Mouse (Mus musculus): Measurements from ENCODE around the gene Kcnma1. TPM values are rescaled to one million over a fixed set of nuclear protein-coding genes. Genes with fewer than 3 reads are reported as not detected.

Kcnma1 gene
- polyA plus RNA-seq, 1 experiment from 2014 or later: 0.05 TPM

DNA sequence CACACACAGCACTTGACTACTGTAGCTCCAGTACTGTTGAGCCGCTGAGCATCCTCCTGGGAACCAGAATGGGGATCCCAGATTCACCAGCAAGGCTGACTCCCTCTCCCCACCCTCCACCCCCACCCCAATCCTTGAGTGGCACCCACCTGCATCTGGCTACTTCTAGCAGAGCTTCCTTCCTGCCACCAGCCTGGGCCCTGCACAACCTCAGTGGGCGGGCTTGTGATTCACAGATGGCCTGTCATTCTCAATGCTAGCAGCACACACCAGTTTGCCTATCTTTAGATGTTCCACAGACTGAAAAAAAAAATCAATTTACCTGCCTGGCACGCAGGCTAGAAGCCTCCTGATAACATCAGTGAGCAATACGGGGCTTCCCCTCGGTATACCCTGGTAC lies 116.5 kb downstream of the Kcnma1 start:
- Histone ChIP-seq H3K9ac (ENCODE audit: low read depth, low read length) (no peak overlapping the region), H3K9me3 (replicated peaks; ENCODE audit: control insufficient read depth, low read length) (no peaks in the 10 kb centered on the region), H3K4me1 (ENCODE audit: control insufficient read depth, low read depth, low read length) (no peaks in the 10 kb centered on the region), H3K4me2 (ENCODE audit: low read depth, low read length) (no peak overlapping the region), H3K4me3 (ENCODE audit: low read depth, low read length) (no peak overlapping the region), H3K36me3 (ENCODE audit: control insufficient read depth, insufficient read depth) (no peaks in the 10 kb centered on the region), H3K27me3 (ENCODE audit: control insufficient read depth, insufficient read depth, low read depth, low read length) (no peaks in the 10 kb centered on the region), H3K27ac (ENCODE audit: low read length) (no peak overlapping the region)
- WGBS (ENCODE audit: insufficient replicate concordance): 54% methylated on average over 5 of the region's 5 CpGs
- no peak for ATAC-seq (ENCODE audit: low read depth)

DNA sequence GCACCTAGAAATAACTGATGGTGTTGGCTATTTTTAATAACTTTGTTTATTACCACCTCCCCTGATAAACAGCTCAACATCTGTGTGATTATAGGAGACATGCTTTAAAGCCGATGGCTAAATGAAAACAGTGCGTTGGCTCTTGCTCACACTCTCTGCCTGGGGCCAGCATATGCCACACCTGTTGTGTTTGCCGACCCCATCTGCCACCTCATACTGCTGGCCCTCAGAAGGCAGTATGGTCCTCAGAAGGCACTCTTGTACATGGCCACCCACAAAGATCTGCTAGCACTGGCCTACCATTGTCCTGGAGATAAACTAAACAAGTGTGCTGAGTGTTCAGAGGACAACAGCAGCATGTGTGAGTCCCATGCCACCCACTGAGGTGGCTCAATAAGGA lies 118.3 kb downstream of the Kcnma1 start:
- no peak overlapping the region for H3K9ac ChIP-seq (ENCODE audit: low read depth, low read length)
- ATAC-seq (ENCODE audit: low read depth): no peak
- WGBS (ENCODE audit: insufficient replicate concordance): 69% methylated on average over 3 of the region's 3 CpGs
- no peak overlapping the region for H3K4me2 ChIP-seq (ENCODE audit: low read depth, low read length)
- H3K27me3 ChIP-seq (ENCODE audit: control insufficient read depth, insufficient read depth, low read depth, low read length): no peaks in the 10 kb centered on the region
- H3K9me3 ChIP-seq (replicated peaks; ENCODE audit: control insufficient read depth, low read length): no peaks in the 10 kb centered on the region
- no peaks in the 10 kb centered on the region for H3K36me3 ChIP-seq (ENCODE audit: control insufficient read depth, insufficient read depth)
- H3K4me1 ChIP-seq (ENCODE audit: control insufficient read depth, low read depth, low read length): no peaks in the 10 kb centered on the region
- no peak overlapping the region for H3K27ac ChIP-seq (ENCODE audit: low read length)
- no peak overlapping the region for H3K4me3 ChIP-seq (ENCODE audit: low read depth, low read length)

GRCm38 (mm10) chr14:23886112-23886511 lies 128.2 kb downstream of the Kcnma1 start:
- no peak overlapping the region for H3K4me3 ChIP-seq (ENCODE audit: low read depth, low read length)
- H3K4me2 ChIP-seq (ENCODE audit: low read depth, low read length): no peak overlapping the region
- WGBS (ENCODE audit: insufficient replicate concordance): 57% methylated on average over 4 of the region's 4 CpGs
- H3K36me3 ChIP-seq (ENCODE audit: control insufficient read depth, insufficient read depth): no peaks in the 10 kb centered on the region
- H3K27ac ChIP-seq (ENCODE audit: low read length): no peak overlapping the region
- ATAC-seq (ENCODE audit: low read depth): no peak
- no peaks in the 10 kb centered on the region for H3K27me3 ChIP-seq (ENCODE audit: control insufficient read depth, insufficient read depth, low read depth, low read length)
- H3K9me3 ChIP-seq (replicated peaks; ENCODE audit: control insufficient read depth, low read length): no peaks in the 10 kb centered on the region
- H3K4me1 ChIP-seq (ENCODE audit: control insufficient read depth, low read depth, low read length): no peaks in the 10 kb centered on the region
- H3K9ac ChIP-seq (ENCODE audit: low read depth, low read length): no peak overlapping the region

GRCm38 (mm10) chr14:23885539-23885938 lies 128.8 kb downstream of the Kcnma1 start:
- Histone ChIP-seq H3K27ac (ENCODE audit: low read length) (no peak overlapping the region), H3K36me3 (ENCODE audit: control insufficient read depth, insufficient read depth) (no peaks in the 10 kb centered on the region), H3K4me2 (ENCODE audit: low read depth, low read length) (no peak overlapping the region), H3K4me1 (ENCODE audit: control insufficient read depth, low read depth, low read length) (no peaks in the 10 kb centered on the region), H3K27me3 (ENCODE audit: control insufficient read depth, insufficient read depth, low read depth, low read length) (no peaks in the 10 kb centered on the region), H3K4me3 (ENCODE audit: low read depth, low read length) (no peak overlapping the region), H3K9me3 (replicated peaks; ENCODE audit: control insufficient read depth, low read length) (no peaks in the 10 kb centered on the region), H3K9ac (ENCODE audit: low read depth, low read length) (no peak overlapping the region)
- 36% methylated on average over 6 of the region's 6 CpGs for WGBS (ENCODE audit: insufficient replicate concordance)
- no peak for ATAC-seq (ENCODE audit: low read depth)

- Histone ChIP-seq H3K36me3 (ENCODE audit: control insufficient read depth, insufficient read depth) (no peaks in the 10 kb centered on the region), H3K9ac (ENCODE audit: low read depth, low read length) (no peak overlapping the region), H3K27ac (ENCODE audit: low read length) (no peak overlapping the region), H3K27me3 (ENCODE audit: control insufficient read depth, insufficient read depth, low read depth, low read length) (no peaks in the 10 kb centered on the region), H3K4me2 (ENCODE audit: low read depth, low read length) (no peak overlapping the region), H3K4me1 (ENCODE audit: control insufficient read depth, low read depth, low read length) (no peaks in the 10 kb centered on the region), H3K9me3 (replicated peaks; ENCODE audit: control insufficient read depth, low read length) (no peaks in the 10 kb centered on the region), H3K4me3 (ENCODE audit: low read depth, low read length) (no peak overlapping the region)
- ATAC-seq (ENCODE audit: low read depth): no peak
- WGBS (ENCODE audit: insufficient replicate concordance): 70% methylated on average over 4 of the region's 4 CpGs
Observed at GRCm38 (mm10) chr14:23885071-23885470, 129.2 kb downstream of the Kcnma1 start.

DNA sequence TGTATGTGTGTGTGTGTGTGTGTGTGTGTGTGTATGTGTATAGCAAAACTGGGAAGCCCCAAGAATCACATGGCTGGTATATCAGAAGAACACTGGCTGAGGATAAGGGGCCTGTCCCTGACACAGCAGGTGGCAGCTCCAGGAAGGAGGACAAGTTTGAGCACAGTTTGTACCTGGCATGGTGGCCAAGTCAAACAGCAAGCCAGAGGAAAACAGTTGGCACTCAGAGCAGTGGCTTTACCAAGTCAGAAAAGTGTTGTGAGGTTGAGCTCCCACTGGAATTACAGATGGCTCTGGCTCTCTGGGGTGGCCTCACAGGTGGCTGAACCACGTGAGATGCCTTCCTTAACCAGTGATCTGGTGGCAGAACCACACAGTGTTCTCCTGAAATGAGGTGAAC lies 132.3 kb downstream of the Kcnma1 start:
- Histone ChIP-seq H3K4me3 (ENCODE audit: low read depth, low read length) (no peak overlapping the region), H3K9me3 (replicated peaks; ENCODE audit: control insufficient read depth, low read length) (no peaks in the 10 kb centered on the region), H3K4me2 (ENCODE audit: low read depth, low read length) (no peak overlapping the region), H3K27ac (ENCODE audit: low read length) (no peak overlapping the region), H3K27me3 (ENCODE audit: control insufficient read depth, insufficient read depth, low read depth, low read length) (no peaks in the 10 kb centered on the region), H3K4me1 (ENCODE audit: control insufficient read depth, low read depth, low read length) (no peaks in the 10 kb centered on the region), H3K9ac (ENCODE audit: low read depth, low read length) (no peak overlapping the region), H3K36me3 (ENCODE audit: control insufficient read depth, insufficient read depth) (no peaks in the 10 kb centered on the region)
- no peak for ATAC-seq (ENCODE audit: low read depth)
- WGBS (ENCODE audit: insufficient replicate concordance): 7% methylated on average over 1 of the region's 1 CpGs

- WGBS (ENCODE audit: insufficient replicate concordance): 45% methylated on average over 3 of the region's 3 CpGs
- ATAC-seq (ENCODE audit: low read depth): no peak
Observed at GRCm38 (mm10) chr14:23879331-23879730, 135.0 kb downstream of the Kcnma1 start.

DNA sequence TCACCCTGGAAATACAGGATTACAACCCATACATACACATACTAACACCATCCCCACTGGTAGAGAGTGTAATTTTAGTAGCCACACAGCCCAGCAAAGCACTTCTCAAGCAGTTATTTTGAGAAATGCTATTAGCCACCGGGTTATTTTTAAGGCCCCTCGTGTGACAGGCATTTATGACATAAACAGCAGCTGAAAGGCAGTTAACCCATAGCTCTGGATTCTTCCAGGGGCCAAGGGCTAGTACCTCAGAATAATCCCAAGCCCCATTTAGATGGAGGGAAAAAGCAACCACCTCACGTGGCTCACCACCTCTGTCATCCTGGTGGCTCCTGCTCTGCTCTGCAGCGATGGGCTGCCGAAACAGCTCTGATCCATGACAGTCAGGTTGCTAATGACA lies 136.7 kb downstream of the Kcnma1 start:
- ATAC-seq (ENCODE audit: low read depth): no peak
- Histone ChIP-seq H3K27me3 (ENCODE audit: control insufficient read depth, insufficient read depth, low read depth, low read length) (no peaks in the 10 kb centered on the region), H3K36me3 (ENCODE audit: control insufficient read depth, insufficient read depth) (no peaks in the 10 kb centered on the region), H3K9ac (ENCODE audit: low read depth, low read length) (no peak overlapping the region), H3K4me3 (ENCODE audit: low read depth, low read length) (no peak overlapping the region), H3K27ac (ENCODE audit: low read length) (no peak overlapping the region), H3K9me3 (replicated peaks; ENCODE audit: control insufficient read depth, low read length) (no peaks in the 10 kb centered on the region), H3K4me2 (ENCODE audit: low read depth, low read length) (no peak overlapping the region), H3K4me1 (ENCODE audit: control insufficient read depth, low read depth, low read length) (no peaks in the 10 kb centered on the region)
- 69% methylated on average over 5 of the region's 5 CpGs for WGBS (ENCODE audit: insufficient replicate concordance)

More at GRCm38 (mm10) chr14:23879331-23879730, 135.0 kb downstream of the Kcnma1 start:
- Histone ChIP-seq H3K9me3 (replicated peaks; ENCODE audit: control insufficient read depth, low read length) (no peaks in the 10 kb centered on the region), H3K4me3 (ENCODE audit: low read depth, low read length) (no peak overlapping the region), H3K4me1 (ENCODE audit: control insufficient read depth, low read depth, low read length) (no peaks in the 10 kb centered on the region), H3K36me3 (ENCODE audit: control insufficient read depth, insufficient read depth) (no peaks in the 10 kb centered on the region), H3K4me2 (ENCODE audit: low read depth, low read length) (no peak overlapping the region), H3K27me3 (ENCODE audit: control insufficient read depth, insufficient read depth, low read depth, low read length) (no peaks in the 10 kb centered on the region), H3K27ac (ENCODE audit: low read length) (no peak overlapping the region), H3K9ac (ENCODE audit: low read depth, low read length) (no peak overlapping the region)

- no peaks in the 10 kb centered on the region for H3K27me3 ChIP-seq (ENCODE audit: control insufficient read depth, insufficient read depth, low read depth, low read length)
- 38% methylated on average over 2 of the region's 2 CpGs for WGBS (ENCODE audit: insufficient replicate concordance)
- no peak overlapping the region for H3K4me3 ChIP-seq (ENCODE audit: low read depth, low read length)
- no peak overlapping the region for H3K4me2 ChIP-seq (ENCODE audit: low read depth, low read length)
- no peak for ATAC-seq (ENCODE audit: low read depth)
- no peaks in the 10 kb centered on the region for H3K36me3 ChIP-seq (ENCODE audit: control insufficient read depth, insufficient read depth)
- H3K9me3 ChIP-seq (replicated peaks; ENCODE audit: control insufficient read depth, low read length): no peaks in the 10 kb centered on the region
- no peak overlapping the region for H3K27ac ChIP-seq (ENCODE audit: low read length)
- no peak overlapping the region for H3K9ac ChIP-seq (ENCODE audit: low read depth, low read length)
- H3K4me1 ChIP-seq (ENCODE audit: control insufficient read depth, low read depth, low read length): no peaks in the 10 kb centered on the region
Observed at GRCm38 (mm10) chr14:23874545-23874944, 139.7 kb downstream of the Kcnma1 start.

- Histone ChIP-seq H3K36me3 (ENCODE audit: control insufficient read depth, insufficient read depth) (no peaks in the 10 kb centered on the region), H3K9ac (ENCODE audit: low read depth, low read length) (no peak overlapping the region), H3K27ac (ENCODE audit: low read length) (no peak overlapping the region), H3K4me3 (ENCODE audit: low read depth, low read length) (no peak overlapping the region), H3K4me2 (ENCODE audit: low read depth, low read length) (no peak overlapping the region), H3K4me1 (ENCODE audit: control insufficient read depth, low read depth, low read length) (no peaks in the 10 kb centered on the region), H3K27me3 (ENCODE audit: control insufficient read depth, insufficient read depth, low read depth, low read length) (no peaks in the 10 kb centered on the region), H3K9me3 (replicated peaks; ENCODE audit: control insufficient read depth, low read length) (no peaks in the 10 kb centered on the region)
- no peak for ATAC-seq (ENCODE audit: low read depth)
- 51% methylated on average over 4 of the region's 4 CpGs for WGBS (ENCODE audit: insufficient replicate concordance)
Observed at GRCm38 (mm10) chr14:23857034-23857433, 157.3 kb downstream of the Kcnma1 start.

All from liver, embryonic 16.5 days (tissue).